Mouse (Mus musculus) embryonic facial prominence, embryonic 15.5 days (tissue): ENCODE data around the gene Csf3. TPM values are rescaled to one million over a fixed set of nuclear protein-coding genes. Genes with fewer than 3 reads are reported as not detected.

Experiments used
- ATAC-seq: fragments of 200-750 bp; cut with Nextera tagmentation; 2 replicates; pipeline ENCODE4 v1.8.0; 2017; ENCODE audit warnings: low read depth, moderate TSS enrichment; ENCODE audit not compliant: insufficient number of reproducible peaks, low FRiP score, low TSS enrichment
- H3K27ac ChIP-seq: fragments of 300-500 bp; sonication (generic); replicated peaks from 2 replicates; pipeline ENCODE4 v1.5.1; 2015; ENCODE audit warnings: mild to moderate bottlenecking, inconsistent platforms
- H3K27me3 ChIP-seq: fragments of 300-500 bp; sonication (generic); 2 replicates; pipeline ENCODE4 v1.6.1; 2015; ENCODE audit warnings: inconsistent platforms
- H3K36me3 ChIP-seq: fragments of 300-500 bp; sonication (generic); 2 replicates; pipeline ENCODE4 v1.6.1; 2015; ENCODE audit warnings: mild to moderate bottlenecking, inconsistent platforms
- H3K4me1 ChIP-seq: fragments of 300-500 bp; sonication (generic); 2 replicates; pipeline ENCODE4 v1.6.1; 2015; ENCODE audit warnings: inconsistent platforms
- H3K4me2 ChIP-seq: fragments of 300-500 bp; sonication (generic); replicated peaks from 2 replicates; pipeline ENCODE4 v1.6.1; 2015; ENCODE audit warnings: mild to moderate bottlenecking, inconsistent platforms
- H3K4me3 ChIP-seq: fragments of 300-500 bp; sonication (generic); replicated peaks from 2 replicates; pipeline ENCODE4 v1.5.1; 2015; ENCODE audit warnings: mild to moderate bottlenecking, inconsistent platforms
- H3K9ac ChIP-seq: fragments of 300-500 bp; sonication (generic); 2 replicates; pipeline ENCODE4 v1.6.1; 2015; ENCODE audit warnings: inconsistent platforms
- H3K9me3 ChIP-seq: fragments of 300-500 bp; sonication (generic); replicated peaks from 2 replicates; pipeline ENCODE4 v1.6.1; 2016; ENCODE audit warnings: inconsistent platforms
- WGBS: fragments of 180-500 bp; shearing (Covaris S2); methylation state at CpG from one replicate; pipeline ENCODE4 v1.1.7; 2015; 5-methylcytosine and 5-hydroxymethylcytosine counted together
- polyA plus RNA-seq: library from polyadenylated mRNA; unstranded; fragments of >200 nt; fragmentation: Nextera tagmentation; extraction: Ambion mirVana; gene quantifications from 2 replicates; pipeline ENCODE4 v1.2.1, GENCODE M21; 2015

The Csf3 gene
- polyA plus RNA-seq, 1 experiment from 2014 or later = 0.31 TPM

DNA sequence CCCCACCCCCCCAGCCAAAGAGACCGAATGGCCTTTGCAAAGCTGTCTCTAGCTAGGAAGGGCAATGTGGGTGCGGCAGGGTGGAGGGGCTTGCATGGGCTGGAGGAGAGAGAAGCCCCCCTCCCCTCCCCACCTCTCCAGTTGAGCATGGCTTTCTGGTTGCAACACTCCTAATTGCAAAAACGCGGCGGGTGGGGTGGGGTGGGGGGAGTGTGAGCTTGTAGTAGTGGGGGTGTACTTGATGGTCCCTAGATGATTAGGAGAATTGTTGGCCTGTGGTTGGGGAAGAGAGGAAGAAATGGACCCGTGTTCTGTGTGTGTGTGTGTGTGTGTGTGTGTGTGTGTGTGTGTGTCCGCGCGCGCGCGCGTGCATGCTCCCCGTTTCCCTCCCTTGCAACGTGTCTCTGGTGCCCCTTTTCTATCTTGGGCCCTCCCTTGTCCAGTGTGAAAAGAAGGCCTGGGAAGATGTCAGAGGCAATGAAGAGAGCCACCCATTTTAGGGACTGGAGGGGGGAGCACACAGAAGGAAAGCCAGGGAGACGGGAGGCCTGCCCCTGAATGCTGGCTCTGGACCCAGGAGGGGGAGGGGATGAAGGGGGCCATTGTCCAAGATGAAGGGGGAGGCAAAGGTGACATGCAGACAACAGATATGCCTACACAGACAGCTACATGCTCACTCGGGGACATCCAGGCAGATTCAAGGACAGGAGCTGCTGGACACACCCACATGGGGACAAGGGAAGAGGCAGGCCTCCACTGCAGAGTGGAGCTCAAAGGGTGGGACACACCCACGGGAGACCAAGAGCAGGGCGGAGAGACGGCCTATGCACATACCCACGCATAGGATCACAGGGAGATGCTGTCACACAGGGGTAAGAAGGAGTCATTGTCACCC lies 41.6 kb downstream of the Csf3 start:
- ATAC-seq = no peak
- H3K9me3 ChIP-seq = no peaks in the 10 kb centered on the region

DNA sequence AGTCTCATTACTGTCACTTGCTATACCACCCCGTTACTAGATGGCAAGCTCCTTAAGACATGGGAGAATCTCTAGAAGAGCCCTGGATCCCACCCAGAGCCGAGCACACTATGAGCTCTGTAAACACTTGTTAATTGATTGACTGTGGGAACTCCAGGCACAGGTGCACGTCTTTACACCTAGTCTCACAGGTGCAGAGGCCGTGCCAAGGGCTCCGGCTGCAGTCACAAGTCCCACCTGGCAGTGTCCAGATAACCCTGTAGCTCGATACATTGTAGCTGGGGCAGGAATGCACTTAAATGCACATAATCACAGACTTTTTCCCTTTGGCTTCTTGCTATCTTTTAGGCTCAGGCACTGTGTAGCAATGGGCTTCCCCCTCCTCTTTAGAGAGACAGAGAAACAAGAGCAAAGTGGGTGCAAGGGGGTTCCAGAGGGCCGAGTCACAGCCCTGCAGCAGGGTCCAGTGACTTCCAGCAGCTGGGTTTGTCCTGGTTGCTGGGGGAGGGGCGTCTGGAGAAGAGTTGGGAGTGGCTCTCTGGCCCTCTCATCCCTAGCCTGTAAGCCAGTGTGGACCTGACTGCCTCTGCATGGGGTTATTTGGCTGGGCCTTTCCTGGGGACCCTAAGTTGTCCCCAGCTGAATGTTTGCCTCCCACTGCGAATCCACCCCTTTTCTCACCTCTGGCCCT lies 42.7 kb downstream of the Csf3 start:
- WGBS = 10% methylated on average over 9 of the region's 9 CpGs
- ATAC-seq = no peak
- no peaks in the 10 kb centered on the region for H3K36me3 ChIP-seq
- H3K4me3 ChIP-seq = peak overlapping the region; percentile 69
- no peaks in the 10 kb centered on the region for H3K27me3 ChIP-seq
- H3K4me1 ChIP-seq = peaks cover 79% of the 10 kb centered on the region
- H3K9ac ChIP-seq = peak overlapping the region; percentile 26; the same call in 1 of the 2 replicates
- no peaks in the 10 kb centered on the region for H3K9me3 ChIP-seq
- H3K4me2 ChIP-seq = peak overlapping the region; percentile 87
- H3K27ac ChIP-seq = peak overlapping the region; percentile 93

More for the DNA sequence above, 41.6 kb downstream of the Csf3 start:
- Histone ChIP-seq H3K27me3 (no peaks in the 10 kb centered on the region), H3K27ac (peak overlapping the region; percentile 93), H3K9ac (peak overlapping the region; percentile 88), H3K4me1 (peaks cover 67% of the 10 kb centered on the region), H3K4me3 (peak overlapping the region; percentile 69), H3K36me3 (no peaks in the 10 kb centered on the region), H3K4me2 (peak overlapping the region; percentile 87)
- WGBS = 3% methylated on average over 21 of the region's 21 CpGs

DNA sequence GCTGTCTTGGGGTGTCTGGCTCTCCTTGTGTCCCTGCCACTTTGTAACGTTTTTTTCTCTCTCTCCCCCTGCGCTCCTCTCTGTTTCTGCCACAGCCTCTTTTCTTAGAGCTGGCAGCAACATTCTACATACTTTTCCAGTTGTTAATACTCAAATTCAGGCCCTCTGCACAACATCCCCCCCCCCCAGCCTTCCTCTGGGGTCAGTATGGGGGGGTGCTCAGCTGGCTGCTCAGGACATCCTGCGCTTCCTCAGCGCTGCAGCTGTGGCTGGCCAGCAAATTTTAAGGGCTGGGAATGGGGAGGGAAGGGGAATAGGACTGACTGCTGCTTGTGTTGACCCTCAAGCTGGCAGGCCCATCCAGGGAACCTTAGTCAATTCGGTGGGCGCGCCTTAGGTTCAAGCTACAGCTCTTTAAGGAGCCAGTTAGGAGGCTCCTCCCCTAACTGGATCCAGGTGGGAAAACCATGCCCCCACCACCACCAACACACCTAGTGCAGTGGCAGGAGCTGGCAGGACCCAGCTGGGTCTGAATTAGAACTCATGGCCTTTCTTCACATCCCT lies 43.5 kb downstream of the Csf3 start:
- Histone ChIP-seq H3K4me2 (peak overlapping the region; percentile 87), H3K36me3 (no peaks in the 10 kb centered on the region), H3K9ac (peak overlapping the region; percentile 26), H3K4me1 (peaks cover 86% of the 10 kb centered on the region), H3K27me3 (no peaks in the 10 kb centered on the region), H3K4me3 (peak overlapping the region; percentile 69), H3K9me3 (no peaks in the 10 kb centered on the region), H3K27ac (peak overlapping the region; percentile 93)
- ATAC-seq = no peak
- 28% methylated on average over 7 of the region's 7 CpGs for WGBS

DNA sequence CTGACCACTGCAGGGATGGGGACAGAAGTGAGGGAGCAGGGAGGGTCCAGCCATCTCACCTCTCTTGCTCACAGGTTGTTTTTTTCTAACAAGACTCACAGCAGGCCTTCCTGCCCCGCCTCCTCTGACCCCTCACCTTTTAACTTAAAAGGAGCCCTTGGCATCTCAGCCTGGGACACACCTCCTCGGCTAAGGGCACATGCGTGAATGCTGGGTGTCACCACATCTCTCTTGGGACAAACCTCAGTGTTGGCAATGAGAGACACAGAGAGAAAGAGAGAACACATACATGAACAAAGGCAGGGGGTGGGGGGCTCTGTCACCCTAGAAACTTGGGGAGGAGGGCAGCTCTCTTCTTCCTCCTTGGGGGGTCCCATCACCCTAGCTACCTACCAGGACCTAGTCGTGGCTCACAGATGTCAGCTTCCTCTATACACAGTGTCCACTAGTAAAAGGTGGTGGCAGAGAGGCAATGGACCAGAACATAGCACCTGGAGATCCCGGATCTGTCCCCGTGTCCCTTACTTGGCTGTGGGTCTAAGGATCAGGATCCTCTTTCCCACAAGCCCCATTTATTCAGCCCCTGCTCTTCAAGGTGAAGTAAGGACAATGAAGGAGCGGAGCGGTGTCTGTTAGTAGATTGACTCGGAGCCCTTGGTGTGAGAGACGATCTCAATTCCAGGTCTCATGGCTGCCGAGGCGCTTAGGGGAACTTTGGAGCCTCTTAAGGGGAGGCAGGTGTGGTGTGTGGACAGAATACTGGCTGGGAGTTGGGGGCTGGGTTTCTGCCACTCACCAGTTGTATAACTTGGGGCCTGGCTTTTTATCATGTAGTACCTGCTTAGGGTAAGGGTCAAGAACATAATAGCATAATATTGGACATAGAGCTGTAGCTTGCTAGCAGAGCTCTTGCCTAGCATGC lies 45.1 kb downstream of the Csf3 start:
- Histone ChIP-seq H3K27ac (peak overlapping the region; percentile 94), H3K4me3 (no peak overlapping the region; the same call in 1 of the 2 replicates), H3K9ac (no peak overlapping the region), H3K9me3 (no peaks in the 10 kb centered on the region), H3K4me1 (peaks cover 87% of the 10 kb centered on the region), H3K4me2 (peak overlapping the region; percentile 51), H3K36me3 (no peaks in the 10 kb centered on the region), H3K27me3 (no peaks in the 10 kb centered on the region)
- WGBS = 54% methylated on average over 12 of the region's 12 CpGs
- no peak for ATAC-seq

DNA sequence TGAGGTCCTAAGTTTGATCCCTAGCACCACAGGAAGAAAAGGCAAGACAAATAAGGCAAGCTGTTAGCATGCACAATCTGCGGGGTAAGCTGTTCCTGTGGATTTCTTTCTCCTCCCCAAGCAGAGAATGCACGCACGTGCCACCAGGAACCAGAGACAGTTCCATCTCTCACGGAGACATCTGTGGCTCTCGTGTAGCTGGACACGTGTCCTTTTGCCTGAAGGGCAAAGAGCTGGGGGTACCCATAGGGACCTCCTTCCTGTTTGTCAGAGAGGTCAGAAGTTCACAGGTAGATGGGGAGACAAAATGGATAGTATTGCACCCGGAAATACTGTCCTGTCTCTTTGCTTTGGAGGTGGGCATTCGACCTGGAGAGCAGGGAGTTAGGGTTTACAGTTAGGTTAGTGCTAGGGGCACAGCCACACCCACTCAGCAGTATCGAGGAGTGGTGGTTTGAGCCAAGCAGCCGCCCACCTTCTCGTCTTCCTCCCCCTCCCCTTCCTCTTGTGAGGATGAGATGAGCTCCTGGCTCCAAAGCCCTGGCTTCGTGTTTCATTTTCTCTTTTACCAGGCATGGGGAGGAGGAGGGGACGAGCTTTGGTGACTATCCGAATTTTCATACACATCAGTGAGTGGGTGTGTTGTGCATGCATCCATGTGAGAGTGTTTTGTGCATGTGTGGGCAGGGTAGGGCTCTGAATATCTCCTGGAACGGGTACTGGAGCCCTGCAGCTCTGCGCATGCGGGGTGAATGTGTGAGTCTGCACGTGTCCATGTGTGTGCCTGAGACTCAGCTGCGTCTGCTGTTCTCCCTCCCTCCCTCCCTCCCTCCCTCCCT lies 46.0 kb downstream of the Csf3 start:
- Histone ChIP-seq H3K27me3 (no peaks in the 10 kb centered on the region), H3K4me1 (peaks cover 93% of the 10 kb centered on the region), H3K4me3 (peak overlapping the region; percentile 28), H3K4me2 (peak overlapping the region; percentile 51), H3K9me3 (no peaks in the 10 kb centered on the region), H3K36me3 (no peaks in the 10 kb centered on the region), H3K27ac (peak overlapping the region; percentile 94), H3K9ac (no peak overlapping the region)
- 4% methylated on average over 18 of the region's 19 CpGs for WGBS
- peak; percentile 78 for ATAC-seq

DNA sequence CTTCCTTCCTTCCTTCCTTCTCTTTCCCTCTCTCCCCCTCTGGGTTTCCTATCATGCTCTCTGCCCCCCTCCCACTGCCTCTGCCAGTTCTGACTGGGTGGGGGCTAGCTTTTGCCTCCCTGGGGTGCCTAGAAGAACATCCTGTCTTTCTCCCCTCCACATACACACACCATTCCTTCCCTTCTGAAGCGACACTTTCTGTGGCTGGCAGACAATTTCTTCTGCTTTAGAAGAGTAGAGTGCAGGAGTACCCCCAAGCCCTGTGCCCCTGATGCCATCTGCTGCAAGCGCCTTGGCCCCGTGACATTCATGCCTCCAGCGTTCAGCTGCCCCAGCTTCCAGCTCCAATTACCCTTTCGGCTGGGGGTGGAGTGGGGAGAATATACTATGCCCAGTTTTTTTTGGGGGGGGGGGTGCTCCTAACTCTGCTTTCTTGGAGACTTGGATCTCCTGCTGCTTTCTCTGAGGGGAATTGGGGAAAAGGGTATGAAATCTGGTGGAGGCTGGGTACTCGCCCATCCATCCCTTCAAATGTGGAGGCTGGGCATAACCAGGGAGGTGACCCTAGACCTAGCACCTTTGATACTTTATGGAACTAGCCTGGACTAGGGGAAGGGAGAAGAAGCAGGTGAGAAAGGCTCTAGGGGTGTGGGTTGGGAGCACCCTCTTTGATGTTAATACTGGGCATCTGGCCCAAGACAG lies 46.9 kb downstream of the Csf3 start:
- Histone ChIP-seq H3K4me3 (peak overlapping the region; percentile 21), H3K27me3 (no peaks in the 10 kb centered on the region), H3K4me2 (peak overlapping the region; percentile 51), H3K36me3 (no peaks in the 10 kb centered on the region), H3K27ac (peak overlapping the region; percentile 94), H3K9ac (no peak overlapping the region), H3K4me1 (peaks cover 98% of the 10 kb centered on the region), H3K9me3 (no peaks in the 10 kb centered on the region)
- WGBS = 9% methylated on average over 6 of the region's 6 CpGs
- ATAC-seq = no peak

DNA sequence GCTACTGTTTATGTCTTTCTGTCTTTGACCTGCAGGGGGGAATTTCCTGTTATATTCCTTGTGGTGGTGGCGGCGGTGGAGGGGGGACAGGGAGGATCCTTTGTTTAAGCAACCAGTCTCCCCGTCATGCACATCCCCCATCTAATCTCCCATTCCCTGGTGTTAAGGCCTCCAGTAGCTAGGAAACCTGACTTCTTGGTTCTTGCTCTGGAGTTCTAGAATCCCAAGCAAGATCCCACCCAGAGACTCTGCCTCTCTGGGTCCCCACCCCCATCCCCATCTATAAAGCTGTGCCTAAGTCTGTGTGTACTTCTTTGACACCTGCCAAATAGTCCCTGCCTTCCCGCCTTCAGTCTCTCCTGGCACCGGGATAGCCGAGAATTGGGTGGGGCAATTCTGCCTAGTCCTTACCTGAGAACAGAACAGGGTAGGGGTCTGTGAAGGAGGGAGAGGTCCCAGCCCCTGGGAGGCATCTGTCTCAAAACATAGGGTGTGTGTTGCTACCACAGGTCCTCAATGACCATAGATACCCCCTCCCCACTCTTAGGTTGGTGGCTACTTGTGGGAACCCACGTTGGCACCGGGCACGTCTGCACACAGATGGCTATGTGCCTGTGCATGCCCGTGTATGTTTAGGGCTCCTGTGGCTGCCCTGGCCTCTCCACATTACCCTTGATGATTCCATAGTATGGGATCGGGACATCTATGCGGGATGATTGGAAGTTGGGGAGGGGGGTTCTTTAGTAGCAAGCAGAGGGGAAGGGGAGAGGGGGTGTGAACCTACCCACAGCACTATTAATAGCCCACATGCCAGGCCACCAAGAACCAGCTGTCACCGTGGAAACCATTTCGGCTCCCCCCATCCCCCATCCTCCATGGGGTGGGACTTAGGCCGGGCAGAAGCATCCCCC lies 47.7 kb downstream of the Csf3 start:
- Histone ChIP-seq H3K27me3 (no peaks in the 10 kb centered on the region), H3K4me2 (peak overlapping the region; percentile 51), H3K4me1 (peaks cover 97% of the 10 kb centered on the region), H3K9ac (no peak overlapping the region), H3K36me3 (peaks cover 7% of the 10 kb centered on the region; the same call in 1 of the 2 replicates), H3K27ac (peak overlapping the region; percentile 94), H3K9me3 (no peaks in the 10 kb centered on the region), H3K4me3 (peak overlapping the region; percentile 21; the same call in 1 of the 2 replicates)
- 24% methylated on average over 15 of the region's 15 CpGs for WGBS
- ATAC-seq = no peak

DNA sequence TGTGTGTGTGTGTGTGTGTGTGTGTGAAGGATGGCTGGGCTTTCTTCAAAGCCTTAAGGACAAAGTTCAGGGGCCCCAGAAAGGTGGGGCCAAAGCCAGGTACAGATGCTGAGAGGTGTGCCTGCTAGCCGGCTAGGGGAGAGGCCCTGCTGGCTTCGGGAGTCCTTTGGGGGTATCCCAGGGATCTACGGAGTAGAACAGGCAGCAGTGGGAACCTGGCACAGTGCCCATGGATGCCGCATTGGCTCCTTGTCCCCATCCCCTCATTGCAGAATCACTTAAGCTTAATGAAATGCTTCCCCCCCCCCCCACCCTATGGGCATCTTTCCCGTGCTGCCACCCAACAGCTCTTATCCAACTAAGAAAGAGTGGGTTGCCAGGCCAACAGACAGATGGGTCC lies 48.7 kb downstream of the Csf3 start:
- WGBS = 26% methylated on average over 5 of the region's 5 CpGs
- H3K36me3 ChIP-seq = peaks cover 12% of the 10 kb centered on the region; the same call in 1 of the 2 replicates
- no peaks in the 10 kb centered on the region for H3K27me3 ChIP-seq
- H3K4me3 ChIP-seq = peak overlapping the region; percentile 21; the same call in 1 of the 2 replicates
- H3K4me2 ChIP-seq = peak overlapping the region; percentile 51
- peak overlapping the region; percentile 94 for H3K27ac ChIP-seq
- no peaks in the 10 kb centered on the region for H3K9me3 ChIP-seq
- H3K9ac ChIP-seq = no peak overlapping the region
- no peak for ATAC-seq
- H3K4me1 ChIP-seq = peaks cover 97% of the 10 kb centered on the region
